Mouse (Mus musculus) megakaryocyte, embryonic 14.5 days (primary cell): ENCODE results near the gene Tigit. TPM values are rescaled to one million over a fixed set of nuclear protein-coding genes. Genes with fewer than 3 reads are reported as not detected.
A peak's percentile ranks its signal among the peaks of the same experiment; 100 is the strongest.

Experiments
- H3K27me3 ChIP-seq: replicated peaks from 2 replicates; pipeline ENCODE3; 2012; ENCODE audit warnings: inconsistent platforms
- H3K36me3 ChIP-seq: replicated peaks from 2 replicates; pipeline ENCODE3; 2012; ENCODE audit warnings: low read length, inconsistent platforms, mixed read lengths
- H3K4me1 ChIP-seq: 2 replicates; pipeline ENCODE4 v1.6.1; 2012; ENCODE audit warnings: inconsistent platforms
- H3K4me3 ChIP-seq: replicated peaks from 2 replicates; pipeline ENCODE3; 2012; ENCODE audit warnings: moderate library complexity, mild to moderate bottlenecking, inconsistent platforms
- H3K9me3 ChIP-seq: 2 replicates; pipeline ENCODE4 v1.6.1; 2012; ENCODE audit warnings: inconsistent platforms
- FLI1 ChIP-seq: IDR thresholded peaks from 2 replicates; pipeline ENCODE4 v1.6.1; 2012; ENCODE audit warnings: low read length, inconsistent platforms, mixed read lengths
- GATA1 ChIP-seq: IDR thresholded peaks from 3 replicates; pipeline ENCODE4 v1.6.1; 2012; ENCODE audit warnings: mixed read lengths, low read length, inconsistent platforms, borderline replicate concordance
- polyA plus RNA-seq: library from polyadenylated mRNA; stranded (reverse); fragments of >175 nt; gene quantifications from 2 replicates; pipeline ENCODE4 v1.2.3, GENCODE M21; 2012; ENCODE audit warnings: low replicate concordance; ENCODE audit not compliant: insufficient read depth

The Tigit gene
- polyA plus RNA-seq, 1 experiment = not detected

GRCm38 (mm10) chr16:43698735-43699649 lies 35.0 kb upstream of the Tigit start:
- Histone ChIP-seq H3K36me3 (no peaks in the 10 kb centered on the region), H3K27me3 (peaks cover 6% of the 10 kb centered on the region), H3K4me1 (peaks cover 17% of the 10 kb centered on the region), H3K4me3 (peak overlapping the region; percentile 78), H3K9me3 (peaks cover 7% of the 10 kb centered on the region)
- no peak for TF ChIP-seq FLI1
- no peak for TF ChIP-seq GATA1

DNA sequence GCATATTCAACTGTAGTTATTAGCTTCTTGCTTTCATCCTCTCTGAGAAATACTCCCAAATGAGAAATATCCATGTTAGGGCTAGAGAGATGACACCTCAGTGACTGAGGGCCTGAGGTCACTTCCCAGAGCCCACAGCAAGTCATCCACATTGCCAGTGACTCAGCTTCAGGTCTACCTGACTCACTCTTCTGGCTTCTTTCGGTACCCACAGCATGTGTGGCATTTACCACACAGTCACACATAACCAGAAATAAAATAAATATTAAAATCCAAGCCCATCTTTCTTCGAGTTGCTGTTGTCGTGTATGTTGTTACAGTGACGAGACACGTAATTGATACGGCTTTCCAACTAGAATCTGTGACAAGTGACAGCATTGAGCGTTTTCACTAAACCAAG lies 33.8 kb upstream of the Tigit start:
- H3K36me3 ChIP-seq = no peaks in the 10 kb centered on the region
- H3K27me3 ChIP-seq = peaks cover 6% of the 10 kb centered on the region
- peaks cover 7% of the 10 kb centered on the region for H3K9me3 ChIP-seq
- TF ChIP-seq FLI1 (no peak), GATA1 (no peak)
- no peak overlapping the region for H3K4me3 ChIP-seq
- H3K4me1 ChIP-seq = peaks cover 17% of the 10 kb centered on the region

GRCm38 (mm10) chr16:43695852-43696251 lies 31.9 kb upstream of the Tigit start:
- Histone ChIP-seq H3K36me3 (no peaks in the 10 kb centered on the region), H3K4me1 (peaks cover 11% of the 10 kb centered on the region), H3K27me3 (peaks cover 5% of the 10 kb centered on the region), H3K4me3 (no peak overlapping the region), H3K9me3 (no peaks in the 10 kb centered on the region)
- TF ChIP-seq GATA1 (no peak), FLI1 (no peak)

DNA sequence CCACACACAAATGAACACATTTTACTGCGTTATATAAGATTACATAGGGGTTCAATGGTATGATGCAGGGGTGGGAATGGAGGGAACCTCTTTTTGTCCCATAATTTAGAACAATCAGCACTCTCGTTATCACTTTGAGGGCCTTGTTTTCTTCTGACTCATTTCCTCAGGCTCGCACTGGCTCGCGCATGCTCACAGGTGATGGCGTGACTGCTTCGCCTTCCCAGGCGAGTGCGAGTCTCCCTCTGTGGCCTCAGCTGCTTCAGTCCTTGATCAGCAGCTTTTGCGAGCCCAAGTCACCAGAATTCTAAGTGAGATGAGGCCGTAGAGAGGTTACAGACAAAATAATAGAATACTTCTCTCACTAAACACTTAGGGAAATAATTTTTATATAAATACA lies 30.2 kb upstream of the Tigit start:
- peaks cover 5% of the 10 kb centered on the region for H3K27me3 ChIP-seq
- TF ChIP-seq GATA1 = no peak
- no peak for TF ChIP-seq FLI1
- peaks cover 6% of the 10 kb centered on the region for H3K4me1 ChIP-seq
- H3K9me3 ChIP-seq = no peaks in the 10 kb centered on the region
- no peaks in the 10 kb centered on the region for H3K36me3 ChIP-seq
- no peak overlapping the region for H3K4me3 ChIP-seq

GRCm38 (mm10) chr16:43692611-43693010 lies 28.7 kb upstream of the Tigit start:
- Histone ChIP-seq H3K4me1 (no peaks in the 10 kb centered on the region), H3K27me3 (peaks cover 5% of the 10 kb centered on the region), H3K9me3 (no peaks in the 10 kb centered on the region), H3K4me3 (no peak overlapping the region), H3K36me3 (no peaks in the 10 kb centered on the region)
- no peak for TF ChIP-seq FLI1
- no peak for TF ChIP-seq GATA1

DNA sequence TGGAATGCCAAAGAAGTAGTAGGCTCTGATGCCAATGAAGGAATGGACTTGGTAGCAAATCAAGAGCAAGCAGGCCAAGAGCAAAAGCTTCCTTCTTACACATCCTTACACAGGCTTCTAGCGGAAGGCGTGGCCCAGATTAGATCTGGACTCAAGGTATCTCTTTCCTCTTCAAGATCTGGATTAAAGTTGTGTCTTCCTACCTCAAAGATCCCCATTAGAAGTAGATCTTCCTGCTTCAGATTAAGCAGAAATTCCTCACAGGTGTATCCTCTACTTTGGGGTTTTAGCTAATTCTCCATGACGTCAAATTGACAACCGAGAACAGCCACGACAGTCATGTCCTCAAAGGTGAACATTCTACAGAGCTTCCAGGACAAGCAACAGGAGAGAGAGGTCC lies 27.8 kb upstream of the Tigit start:
- no peaks in the 10 kb centered on the region for H3K4me1 ChIP-seq
- TF ChIP-seq GATA1 (no peak), FLI1 (no peak)

GRCm38 (mm10) chr16:43690912-43691311 lies 27.0 kb upstream of the Tigit start:
- no peak for TF ChIP-seq FLI1
- TF ChIP-seq GATA1 = no peak
- Histone ChIP-seq H3K9me3 (no peaks in the 10 kb centered on the region), H3K4me3 (no peak overlapping the region), H3K27me3 (no peaks in the 10 kb centered on the region), H3K36me3 (no peaks in the 10 kb centered on the region), H3K4me1 (no peaks in the 10 kb centered on the region)

More for the DNA sequence above, 27.8 kb upstream of the Tigit start:
- no peaks in the 10 kb centered on the region for H3K36me3 ChIP-seq
- H3K4me3 ChIP-seq = no peak overlapping the region
- peaks cover 5% of the 10 kb centered on the region for H3K27me3 ChIP-seq
- H3K9me3 ChIP-seq = no peaks in the 10 kb centered on the region

DNA sequence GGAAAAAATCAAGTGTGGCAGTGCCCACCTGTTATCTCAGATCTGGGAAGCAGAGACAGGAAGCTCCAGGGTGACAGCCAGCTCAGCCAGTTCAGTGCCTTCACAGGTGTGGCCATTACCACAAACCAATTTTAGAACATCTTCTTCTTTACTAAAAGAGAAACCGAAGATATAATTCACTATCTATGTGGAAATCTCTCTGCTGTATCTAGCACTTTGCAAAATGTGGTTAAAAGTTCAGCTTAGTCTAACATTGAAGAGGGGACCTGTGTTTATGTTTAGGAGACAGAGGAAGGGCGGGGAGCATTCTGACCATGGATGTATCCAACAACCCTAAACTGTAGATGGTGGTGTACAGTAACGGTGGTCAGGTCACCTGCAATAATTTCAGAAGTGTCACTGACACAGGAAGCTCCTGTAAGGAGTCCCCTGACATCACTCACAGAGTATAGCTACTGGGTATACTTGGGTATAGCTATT lies 26.3 kb upstream of the Tigit start:
- H3K4me1 ChIP-seq = no peaks in the 10 kb centered on the region

GRCm38 (mm10) chr16:43687968-43688367 lies 24.0 kb upstream of the Tigit start:
- H3K9me3 ChIP-seq = peaks cover 3% of the 10 kb centered on the region; the same call in 1 of the 2 replicates
- no peaks in the 10 kb centered on the region for H3K36me3 ChIP-seq
- no peaks in the 10 kb centered on the region for H3K27me3 ChIP-seq
- no peaks in the 10 kb centered on the region for H3K4me1 ChIP-seq
- no peak for TF ChIP-seq GATA1
- TF ChIP-seq FLI1 = no peak
- no peak overlapping the region for H3K4me3 ChIP-seq

More for the DNA sequence above, 26.3 kb upstream of the Tigit start:
- Histone ChIP-seq H3K36me3 (no peaks in the 10 kb centered on the region), H3K27me3 (no peaks in the 10 kb centered on the region), H3K4me3 (no peak overlapping the region), H3K9me3 (no peaks in the 10 kb centered on the region)
- TF ChIP-seq GATA1 (no peak), FLI1 (no peak)

DNA sequence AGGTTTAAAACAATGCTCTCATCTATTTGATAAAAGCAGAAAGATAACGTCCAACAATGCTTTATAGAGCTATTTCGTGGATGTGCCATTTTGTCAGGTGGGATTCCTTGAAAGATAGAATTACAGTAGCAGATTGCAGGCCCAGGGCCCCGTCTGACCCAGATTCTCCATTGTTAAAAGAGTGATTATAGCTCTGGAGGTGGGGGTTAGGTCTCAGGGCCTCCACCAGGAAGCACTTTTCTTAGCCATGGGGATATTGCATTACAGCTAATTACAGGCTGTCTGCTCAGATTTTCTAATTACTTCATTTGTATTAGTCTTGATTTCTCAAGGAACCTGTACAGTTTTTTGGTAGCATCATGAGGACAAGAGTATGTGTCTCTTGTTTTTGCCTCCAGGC lies 10.5 kb upstream of the Tigit start:
- H3K4me3 ChIP-seq = no peak overlapping the region
- H3K36me3 ChIP-seq = no peaks in the 10 kb centered on the region
- H3K4me1 ChIP-seq = no peaks in the 10 kb centered on the region
- TF ChIP-seq FLI1 = no peak
- TF ChIP-seq GATA1 = no peak
- H3K9me3 ChIP-seq = peaks cover 11% of the 10 kb centered on the region
- no peaks in the 10 kb centered on the region for H3K27me3 ChIP-seq
